Comparison of ENCODE assay signal across 13 mouse cellular contexts in the genomic region with DNA sequence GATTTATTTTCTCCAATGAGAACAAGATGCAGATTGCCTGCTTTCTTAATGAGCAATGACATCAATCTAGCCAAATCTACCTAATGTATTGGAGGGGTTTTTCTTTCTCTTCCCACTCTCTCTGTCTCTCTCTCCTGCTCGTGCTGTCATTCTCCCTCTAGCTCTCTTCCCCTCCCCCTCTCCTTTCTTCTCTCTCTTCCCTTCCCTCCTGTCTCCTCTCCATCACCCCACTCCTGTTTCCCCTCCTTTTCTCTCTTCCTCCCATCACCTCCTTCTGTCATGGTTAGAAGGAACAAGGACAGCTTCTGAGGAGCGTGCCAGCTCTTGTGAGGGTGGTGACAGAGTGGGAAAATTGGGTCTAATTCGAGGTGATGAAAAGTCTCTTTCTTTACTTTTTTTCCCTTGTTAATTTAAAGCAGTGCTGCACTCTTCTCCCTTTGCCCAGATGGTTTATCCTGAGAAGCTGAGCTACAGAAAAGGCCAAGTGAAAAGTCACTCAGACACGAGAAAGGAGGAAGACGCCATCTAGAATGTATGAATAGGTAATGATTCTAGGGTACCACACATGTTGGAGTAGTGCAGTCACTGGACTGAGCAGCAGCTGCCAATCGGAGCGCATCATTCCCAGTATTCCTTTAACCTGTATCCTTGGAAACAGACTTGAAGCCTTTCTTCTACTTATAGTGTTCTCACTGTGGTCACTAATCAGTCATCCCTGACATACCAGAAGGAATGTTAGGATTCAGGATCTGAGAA.
DNase-seq lines count a peak whose midpoint lies in the region; ATAC-seq lines count a peak whose summit lies in the region.
"Had no signal": no experiment of that assay in that cellular context is flagged by ENCODE, and none has a peak within 500 bp of the region (broad histone marks: within the 10 kb centered on the region; RNA-seq: fewer than 3 reads in every experiment).

No protein-coding gene starts in this region.

- no peaks in the 10 kb centered on the region for H3K9me3 ChIP-seq in forebrain, embryonic 12.5 days
- no peaks in the 10 kb centered on the region for H3K9me3 ChIP-seq in forebrain, embryonic 10.5 days
- H3K9me3 ChIP-seq in midbrain, embryonic 12.5 days = no peaks in the 10 kb centered on the region
- no peaks in the 10 kb centered on the region for H3K9me3 ChIP-seq in heart, embryonic 10.5 days
- H3K9me3 ChIP-seq: liver, embryonic 12.5 days; stomach, embryonic 15.5 days had no signal

- no peaks in the 10 kb centered on the region for H3K4me1 ChIP-seq in forebrain, embryonic 12.5 days
- no peaks in the 10 kb centered on the region for H3K4me1 ChIP-seq in forebrain, embryonic 10.5 days
- peaks cover 4% of the 10 kb centered on the region; the same call in 1 of the 2 replicates for H3K4me1 ChIP-seq in midbrain, embryonic 12.5 days
- no peaks in the 10 kb centered on the region; the same call in 1 of the 2 replicates for H3K4me1 ChIP-seq in heart, embryonic 10.5 days
- H3K4me1 ChIP-seq: liver, embryonic 12.5 days; stomach, embryonic 15.5 days had no signal

- peak; percentile 57; the same call in 1 of the 2 replicates for ATAC-seq in forebrain, embryonic 12.5 days (ENCODE audit: low FRiP score)
- peak; percentile 62 for ATAC-seq in midbrain, embryonic 12.5 days (ENCODE audit: low FRiP score, low read depth)
- ATAC-seq: liver, embryonic 12.5 days had no signal

- H3K4me2 ChIP-seq in forebrain, embryonic 12.5 days = no peak overlapping the region
- H3K4me2 ChIP-seq in midbrain, embryonic 12.5 days (replicated peaks) = no peak overlapping the region
- H3K4me2 ChIP-seq: liver, embryonic 12.5 days; stomach, embryonic 15.5 days had no signal

- WGBS in forebrain, embryonic 12.5 days = 78% methylated on average over 7 of the region's 7 CpGs
- WGBS in forebrain, embryonic 10.5 days = 87% methylated on average over 7 of the region's 7 CpGs
- 68% methylated on average over 7 of the region's 7 CpGs for WGBS in midbrain, embryonic 12.5 days
- WGBS in heart, embryonic 10.5 days = 76% methylated on average over 7 of the region's 7 CpGs

- no peak overlapping the region for H3K4me3 ChIP-seq in forebrain, embryonic 12.5 days (replicated peaks)
- H3K4me3 ChIP-seq in forebrain, embryonic 10.5 days = no peak overlapping the region
- no peak overlapping the region for H3K4me3 ChIP-seq in midbrain, embryonic 12.5 days
- H3K4me3 ChIP-seq in heart, embryonic 10.5 days = no peak overlapping the region
- H3K4me3 ChIP-seq: liver, embryonic 12.5 days; stomach, embryonic 15.5 days had no signal

- H3K36me3 ChIP-seq in forebrain, embryonic 12.5 days (replicated peaks) = no peaks in the 10 kb centered on the region
- H3K36me3 ChIP-seq in forebrain, embryonic 10.5 days (replicated peaks) = no peaks in the 10 kb centered on the region
- H3K36me3 ChIP-seq in midbrain, embryonic 12.5 days = no peaks in the 10 kb centered on the region
- no peaks in the 10 kb centered on the region for H3K36me3 ChIP-seq in heart, embryonic 10.5 days
- H3K36me3 ChIP-seq: liver, embryonic 12.5 days; stomach, embryonic 15.5 days had no signal

- no peak for DNase-seq in forebrain, embryonic 10.5 days (ENCODE audit: extremely low spot score, low spot score)
- peak; percentile 25 for DNase-seq in right cerebral cortex, adult 18-20 months
- DNase-seq in right cerebral cortex, postnatal 25 days = no peak
- DNase-seq in ovary, adult 18-20 months (ENCODE audit: low spot score) = no peak
- DNase-seq in heart, embryonic 10.5 days (ENCODE audit: low spot score) = no peak
- DNase-seq in urinary bladder, postnatal 25 days (ENCODE audit: low spot score) = no peak
- DNase-seq: cerebellum, adult 18-20 months; right cerebral cortex, postnatal 4 days had no signal

- peak overlapping the region; percentile 46; the same call in 1 of the 2 replicates for H3K27ac ChIP-seq in forebrain, embryonic 12.5 days
- no peak overlapping the region for H3K27ac ChIP-seq in forebrain, embryonic 10.5 days
- H3K27ac ChIP-seq in midbrain, embryonic 12.5 days (replicated peaks) = peak overlapping the region; percentile 64
- H3K27ac ChIP-seq in heart, embryonic 10.5 days = no peak overlapping the region
- H3K27ac ChIP-seq: kidney, postnatal 0 days; liver, embryonic 12.5 days; stomach, embryonic 15.5 days had no signal

- H3K27me3 ChIP-seq in forebrain, embryonic 12.5 days = no peaks in the 10 kb centered on the region
- no peaks in the 10 kb centered on the region for H3K27me3 ChIP-seq in forebrain, embryonic 10.5 days (ENCODE audit: poor library complexity, severe bottlenecking)
- no peaks in the 10 kb centered on the region for H3K27me3 ChIP-seq in midbrain, embryonic 12.5 days
- H3K27me3 ChIP-seq in heart, embryonic 10.5 days (ENCODE audit: insufficient read depth, poor library complexity, severe bottlenecking) = no peaks in the 10 kb centered on the region
- H3K27me3 ChIP-seq: liver, embryonic 12.5 days; stomach, embryonic 15.5 days had no signal

- no peak overlapping the region for H3K9ac ChIP-seq in forebrain, embryonic 12.5 days
- no peak overlapping the region for H3K9ac ChIP-seq in midbrain, embryonic 12.5 days (replicated peaks)
- H3K9ac ChIP-seq: liver, embryonic 12.5 days; stomach, embryonic 15.5 days had no signal

Comparison
In these comparisons a context has a peak if more than half of its experiments do, and no peak if none do; other contexts are left out.
1. H3K27ac ChIP-seq: peak in forebrain, embryonic 12.5 days (single experiment) and midbrain, embryonic 12.5 days (single experiment); none in forebrain, embryonic 10.5 days (single experiment) and heart, embryonic 10.5 days (single experiment).